Mouse (Mus musculus): Measurements from ENCODE around the gene Clec10a. TPM values are rescaled to one million over a fixed set of nuclear protein-coding genes. Genes with fewer than 3 reads are reported as not detected.
"Not testable (repeated sequence)": the region's sequence is repeated elsewhere in the genome, so short reads cannot be mapped to it uniquely, and the experiment has no call there.

Gene Clec10a
- total RNA-seq (2017), result 2.6 and 3.6 TPM in 2 replicates

DNA sequence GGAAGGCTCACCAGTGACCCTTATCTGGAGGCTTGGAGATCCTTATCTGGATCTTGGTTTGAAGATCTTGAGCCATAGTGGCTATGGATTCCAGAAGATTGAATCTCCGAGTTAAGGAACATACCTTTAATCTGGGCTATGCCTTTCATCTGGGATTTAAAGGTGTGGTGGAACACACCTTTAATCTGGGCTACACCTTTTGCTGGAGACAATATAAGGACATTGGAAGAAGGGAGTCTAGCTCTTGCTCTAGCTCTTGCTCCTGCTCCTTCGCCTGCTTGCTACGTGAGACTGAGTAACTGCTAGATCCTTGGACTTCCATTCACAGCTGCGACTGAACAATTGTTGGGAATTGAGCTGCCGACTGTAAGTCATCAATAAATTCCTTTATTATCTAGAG is at the start of gene Clec10a:
Gene Clec10a, plus strand, starts transcription at position 301 of the 400 bp plus-strand sequence.
- ATAC-seq (ENCODE audit: extremely low read depth, insufficient number of reproducible peaks, low FRiP score, poor library complexity, severe bottlenecking), result not testable (repeated sequence)

GRCm38 (mm10) chr11:70107085-70107484 is 48.9 kb upstream of the Clec10a start:
- no peak for ATAC-seq (ENCODE audit: extremely low read depth, insufficient number of reproducible peaks, low FRiP score, poor library complexity, severe bottlenecking)

GRCm38 (mm10) chr11:70110146-70110545 is 45.9 kb upstream of the Clec10a start:
- ATAC-seq (ENCODE audit: extremely low read depth, insufficient number of reproducible peaks, low FRiP score, poor library complexity, severe bottlenecking), result 0 out of 2 replicates have a peak, but pooled peaks have one; percentile 36

DNA sequence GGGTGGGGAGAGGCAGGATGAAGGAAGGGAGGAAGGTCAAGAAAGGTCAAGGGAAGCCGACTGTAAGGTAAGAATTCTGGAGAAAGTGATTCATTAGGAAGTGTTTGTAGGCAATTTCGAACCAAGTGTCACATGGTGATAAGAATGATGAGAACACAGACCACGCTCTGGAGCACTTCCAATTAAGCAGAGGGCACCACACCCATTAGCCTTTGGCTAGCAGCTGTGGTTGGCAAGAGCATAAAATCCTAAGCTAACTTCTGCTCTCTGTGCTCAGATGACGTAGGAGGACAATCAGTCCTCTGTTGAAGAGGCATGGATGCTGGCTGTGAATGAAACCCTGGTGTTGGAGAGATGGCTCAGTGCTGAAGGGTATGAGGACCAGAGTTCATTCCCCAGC is 41.4 kb upstream of the Clec10a start:
- no peak for ATAC-seq (ENCODE audit: extremely low read depth, insufficient number of reproducible peaks, low FRiP score, poor library complexity, severe bottlenecking)

DNA sequence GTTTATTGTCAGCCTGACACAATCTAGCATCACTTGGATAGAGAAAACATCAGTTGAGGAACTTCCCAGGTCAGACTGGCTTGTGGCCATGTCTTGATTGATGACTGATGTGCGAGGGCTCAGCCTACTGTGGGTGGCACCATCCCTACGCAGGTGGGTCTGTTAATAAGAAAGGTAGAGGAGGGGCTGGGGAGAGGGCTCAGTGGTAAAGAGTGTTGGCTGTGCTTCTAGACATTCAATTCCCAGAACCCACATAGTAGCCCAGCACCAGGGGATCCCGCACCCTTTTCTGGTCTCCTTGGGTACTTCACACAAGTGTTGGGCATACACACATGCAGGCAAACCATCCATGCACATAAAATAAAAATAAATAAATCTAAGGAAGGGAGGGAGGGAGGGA is 40.1 kb upstream of the Clec10a start:
- no peak for ATAC-seq (ENCODE audit: extremely low read depth, insufficient number of reproducible peaks, low FRiP score, poor library complexity, severe bottlenecking)

DNA sequence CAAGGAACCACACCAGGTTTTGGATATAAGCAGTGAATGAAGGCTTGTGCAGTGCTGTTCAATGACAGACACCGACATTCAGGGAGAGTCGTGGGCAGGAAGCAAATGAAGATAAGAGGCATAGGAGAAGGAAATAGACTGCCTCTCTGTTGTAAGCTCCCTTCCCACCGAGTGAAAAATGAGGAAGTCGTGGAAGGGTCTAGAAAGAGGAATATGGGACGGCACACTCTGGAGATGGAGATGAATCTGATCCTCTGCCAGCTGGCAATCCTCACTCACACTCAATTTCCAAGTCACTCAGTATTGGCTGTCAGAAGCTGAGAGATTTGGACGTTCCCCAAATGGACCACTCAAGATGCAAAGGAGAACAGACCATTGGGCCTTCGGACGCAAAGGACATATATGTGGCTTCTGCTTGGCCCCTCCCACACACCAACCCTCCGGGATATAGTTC is 26.0 kb upstream of the Clec10a start, which contains the start of gene Mgl2:
Gene Mgl2, plus strand, starts transcription at position 404 of the 454 bp plus-strand sequence.
- ATAC-seq (ENCODE audit: extremely low read depth, insufficient number of reproducible peaks, low FRiP score, poor library complexity, severe bottlenecking), result no peak

DNA sequence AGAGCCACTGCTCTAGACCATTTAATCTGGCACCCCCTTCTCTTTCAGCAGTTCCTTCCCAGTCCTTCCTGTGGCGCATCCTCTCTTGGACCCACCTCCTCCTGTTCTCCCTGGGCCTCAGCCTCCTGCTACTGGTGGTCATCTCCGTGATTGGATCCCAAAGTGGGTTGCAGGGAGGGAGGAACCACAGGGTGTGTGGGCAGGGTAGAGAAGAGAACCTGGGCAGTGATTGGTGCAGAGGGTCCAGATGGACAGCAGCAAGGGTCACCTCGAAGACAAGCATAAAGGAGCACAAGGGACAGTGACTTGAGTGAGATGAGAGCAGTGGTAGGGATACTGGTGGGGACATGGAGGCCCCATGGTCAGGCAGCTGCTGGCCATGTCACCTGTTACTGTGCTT is 21.0 kb upstream of the Clec10a start:
- ATAC-seq (ENCODE audit: extremely low read depth, insufficient number of reproducible peaks, low FRiP score, poor library complexity, severe bottlenecking), result not testable (repeated sequence)

GRCm38 (mm10) chr11:70135925-70136324 is 20.1 kb upstream of the Clec10a start:
- ATAC-seq (ENCODE audit: extremely low read depth, insufficient number of reproducible peaks, low FRiP score, poor library complexity, severe bottlenecking), result not testable (repeated sequence)

DNA sequence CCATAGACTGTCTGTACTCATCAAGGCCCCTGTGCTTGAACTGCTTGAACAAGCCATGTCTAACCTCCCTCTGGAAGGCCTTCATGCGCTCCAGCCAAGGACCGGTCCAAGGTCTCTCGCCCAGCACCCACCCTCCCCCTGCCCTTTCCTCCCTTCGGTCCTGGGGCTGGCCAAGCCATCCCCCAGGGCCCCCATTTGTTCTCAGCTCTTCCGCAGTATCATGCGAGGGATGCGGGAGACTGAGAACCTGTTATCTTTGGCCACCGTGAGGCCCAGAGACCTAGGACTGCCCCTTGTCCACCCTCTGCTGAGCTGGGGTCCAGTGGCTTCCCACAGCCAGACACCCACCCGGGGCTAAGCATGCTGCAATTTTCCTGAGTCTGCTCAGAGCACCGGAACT is 16.8 kb upstream of the Clec10a start:
- ATAC-seq (ENCODE audit: extremely low read depth, insufficient number of reproducible peaks, low FRiP score, poor library complexity, severe bottlenecking), result no peak

GRCm38 (mm10) chr11:70151072-70151471 is 4.9 kb upstream of the Clec10a start:
- no peak for ATAC-seq (ENCODE audit: extremely low read depth, insufficient number of reproducible peaks, low FRiP score, poor library complexity, severe bottlenecking)

GRCm38 (mm10) chr11:70162336-70162735 is 6.3 kb downstream of the Clec10a start:
- ATAC-seq (ENCODE audit: extremely low read depth, insufficient number of reproducible peaks, low FRiP score, poor library complexity, severe bottlenecking), result no peak

- no peak for ATAC-seq (ENCODE audit: extremely low read depth, insufficient number of reproducible peaks, low FRiP score, poor library complexity, severe bottlenecking)
Observed at GRCm38 (mm10) chr11:70165972-70166921, 10.2 kb downstream of the Clec10a start.

GRCm38 (mm10) chr11:70168136-70168535 is 12.1 kb downstream of the Clec10a start:
- no peak for ATAC-seq (ENCODE audit: extremely low read depth, insufficient number of reproducible peaks, low FRiP score, poor library complexity, severe bottlenecking)

- ATAC-seq (ENCODE audit: extremely low read depth, insufficient number of reproducible peaks, low FRiP score, poor library complexity, severe bottlenecking), result not testable (repeated sequence)
Observed at GRCm38 (mm10) chr11:70169471-70169870, 13.5 kb downstream of the Clec10a start.

- no peak for ATAC-seq (ENCODE audit: extremely low read depth, insufficient number of reproducible peaks, low FRiP score, poor library complexity, severe bottlenecking)
Observed at GRCm38 (mm10) chr11:70170291-70170690, 14.3 kb downstream of the Clec10a start.

DNA sequence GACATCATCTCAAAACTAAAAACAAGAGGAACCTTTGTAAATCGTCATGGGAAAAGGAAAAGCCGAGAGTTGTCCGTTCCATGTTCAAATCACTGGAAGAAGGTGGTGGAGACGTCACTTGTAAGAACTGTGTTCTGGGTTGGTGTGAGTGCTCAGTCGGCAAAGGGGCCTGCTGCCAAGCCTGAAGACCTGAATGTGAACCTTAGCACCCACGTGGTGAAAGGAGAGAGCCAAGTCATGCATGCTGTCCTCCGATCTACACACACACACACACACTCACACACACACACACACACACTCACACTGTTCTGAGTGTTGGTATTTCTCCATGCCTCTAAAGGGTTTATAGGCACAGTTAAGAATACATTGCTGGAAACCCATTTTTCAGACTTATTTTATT is 15.2 kb downstream of the Clec10a start:
- no peak for ATAC-seq (ENCODE audit: extremely low read depth, insufficient number of reproducible peaks, low FRiP score, poor library complexity, severe bottlenecking)

GRCm38 (mm10) chr11:70171847-70172246 is 15.8 kb downstream of the Clec10a start:
- peak; percentile 38; the same call in 1 of the 2 replicates for ATAC-seq (ENCODE audit: extremely low read depth, insufficient number of reproducible peaks, low FRiP score, poor library complexity, severe bottlenecking)

DNA sequence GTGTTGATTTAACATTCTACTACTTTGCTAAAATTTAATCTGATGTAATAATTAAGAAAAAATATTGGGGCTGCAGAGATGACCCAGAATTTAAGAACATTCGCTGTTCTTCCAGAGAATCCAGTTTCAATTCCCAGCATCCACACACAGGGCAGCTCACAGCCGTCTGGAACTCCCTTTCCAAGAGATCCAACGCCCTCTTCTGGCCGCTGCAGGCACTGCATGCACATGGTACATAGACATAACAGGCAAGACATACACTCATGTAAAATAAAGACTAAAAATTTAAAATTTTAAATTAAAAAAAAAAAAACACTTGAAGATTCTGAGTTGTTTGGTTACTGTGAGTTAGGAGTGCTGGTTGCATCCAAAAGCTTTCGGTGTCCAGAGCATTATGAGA is 16.3 kb downstream of the Clec10a start:
- ATAC-seq (ENCODE audit: extremely low read depth, insufficient number of reproducible peaks, low FRiP score, poor library complexity, severe bottlenecking), result no peak

DNA sequence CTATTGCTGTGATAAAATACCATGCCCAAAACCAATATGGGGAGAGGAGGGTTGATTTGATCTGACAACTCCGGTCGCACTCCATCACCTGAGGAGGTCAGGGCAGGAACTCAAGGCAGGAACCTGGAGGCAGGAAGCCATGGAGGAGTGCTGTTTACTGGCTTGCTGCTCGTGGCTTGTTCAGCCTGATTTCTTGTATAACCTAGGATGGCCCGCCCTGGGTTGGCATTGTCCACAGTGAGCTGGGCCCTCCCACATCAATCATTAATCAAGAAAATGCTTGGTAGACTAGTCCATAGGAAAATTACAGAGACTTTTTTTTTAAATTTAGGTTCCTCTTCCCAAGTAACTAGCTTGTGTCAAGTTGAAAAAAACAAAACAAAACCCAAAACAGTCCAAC is 18.5 kb downstream of the Clec10a start:
- no peak for ATAC-seq (ENCODE audit: extremely low read depth, insufficient number of reproducible peaks, low FRiP score, poor library complexity, severe bottlenecking)

GRCm38 (mm10) chr11:70177647-70178046 is 21.6 kb downstream of the Clec10a start:
- no peak for ATAC-seq (ENCODE audit: extremely low read depth, insufficient number of reproducible peaks, low FRiP score, poor library complexity, severe bottlenecking)
